Mouse (Mus musculus) MEL (cell line): ENCODE results near the gene Cdk2ap1.

Experiments used
- CHD1 ChIP-seq: IDR thresholded peaks from 2 replicates; pipeline ENCODE4 v1.6.1; 2012; ENCODE audit warnings: low read depth, mild to moderate bottlenecking, inconsistent platforms, low read length, improper control_type of control experiment
- CTCF ChIP-seq, 3 experiments: IDR thresholded peaks in 2 of 3; conservative IDR thresholded peaks in 1 of 3; 2 replicates each; pipeline ENCODE4 v1.5.1; 2011 to 2012; ENCODE audit warnings: low read length in 3 of 3, low read depth in 2 of 3, mild to moderate bottlenecking in 2 of 3, improper control_type of control experiment in 1 of 3, inconsistent platforms in 1 of 3, mixed read lengths in 1 of 3, moderate library complexity in 1 of 3; ENCODE audit not compliant: control insufficient read depth in 1 of 3, insufficient read depth in 1 of 3, poor library complexity in 1 of 3, severe bottlenecking in 1 of 3
- HCFC1 ChIP-seq: IDR thresholded peaks from 2 replicates; pipeline ENCODE4 v1.6.1; 2012; ENCODE audit warnings: low read depth, mild to moderate bottlenecking, inconsistent platforms, low read length, improper control_type of control experiment, moderate library complexity
- MYC ChIP-seq: IDR thresholded peaks from 2 replicates; pipeline ENCODE4 v1.6.1; 2011; ENCODE audit warnings: low read depth, mild to moderate bottlenecking, low read length, improper control_type of control experiment, moderate library complexity
- NELFE ChIP-seq: IDR thresholded peaks from 2 replicates; pipeline ENCODE4 v1.6.1; 2011; ENCODE audit warnings: low read depth, low read length, improper control_type of control experiment
- POLR2A ChIP-seq, 2 experiments: IDR thresholded peaks; 2 replicates each; pipeline ENCODE4 v1.6.1; 2011 to 2012; ENCODE audit warnings: low read length in 2 of 2, mild to moderate bottlenecking in 2 of 2, control low read depth in 1 of 2, improper control_type of control experiment in 1 of 2, low read depth in 1 of 2, moderate library complexity in 1 of 2; ENCODE audit not compliant: control insufficient read depth in 1 of 2, insufficient read depth in 1 of 2, poor library complexity in 1 of 2
- POLR2AphosphoS2 ChIP-seq: IDR thresholded peaks from 2 replicates; pipeline ENCODE4 v1.6.1; 2011; ENCODE audit warnings: low read length, improper control_type of control experiment
- TCF12 ChIP-seq: IDR thresholded peaks from 2 replicates; pipeline ENCODE4 v1.6.1; 2014; ENCODE audit warnings: low read depth, mild to moderate bottlenecking, inconsistent platforms, low read length, improper control_type of control experiment, moderate library complexity
- USF1 ChIP-seq: IDR thresholded peaks from 2 replicates; pipeline ENCODE4 v1.6.1; 2014; ENCODE audit warnings: low read depth, mild to moderate bottlenecking, inconsistent platforms, low read length, improper control_type of control experiment, moderate library complexity

GRCm38 (mm10) chr5:124351604-124352003 is 11.3 kb downstream of the Cdk2ap1 start:
- TF ChIP-seq POLR2A (IDR thresholded peaks at IDR 0.05; ENCODE audit: control insufficient read depth in 1 of 2, insufficient read depth in 1 of 2, low read depth in 1 of 2, low read length in 2 of 2, poor library complexity in 1 of 2): no peak
- no peak for TF ChIP-seq CHD1
- no peak for TF ChIP-seq TCF12
- TF ChIP-seq USF1: no peak
- no peak for TF ChIP-seq CTCF (IDR thresholded peaks at IDR 0.05 in 2 of 3, conservative IDR thresholded peaks at IDR 0.05 in 1 of 3; ENCODE audit: control insufficient read depth in 1 of 3, insufficient read depth in 1 of 3, low read depth in 2 of 3, low read length in 3 of 3, poor library complexity in 1 of 3, severe bottlenecking in 1 of 3)
- no peak for TF ChIP-seq POLR2AphosphoS2
- TF ChIP-seq NELFE: no peak
- no peak for TF ChIP-seq MYC
- no peak for TF ChIP-seq HCFC1
